Mouse (Mus musculus) kidney, embryonic 15.5 days (tissue): ENCODE measurements around the gene Hsd3b7. TPM values are rescaled to one million over a fixed set of nuclear protein-coding genes. Genes with fewer than 3 reads are reported as not detected.
"Not testable (repeated sequence)": the region's sequence is repeated elsewhere in the genome, so short reads cannot be mapped to it uniquely, and the experiment has no call there.

Experiments used
- ATAC-seq: fragments of 200-750 bp; cut with Nextera tagmentation; replicated peaks from 2 replicates; pipeline ENCODE4 v1.8.0; 2017; ENCODE audit warnings: moderate TSS enrichment; ENCODE audit not compliant: low FRiP score
- H3K27ac ChIP-seq: fragments of 300-500 bp; sonication (generic); 2 replicates; pipeline ENCODE4 v1.5.1; 2015; ENCODE audit warnings: mild to moderate bottlenecking, inconsistent platforms
- H3K27me3 ChIP-seq: fragments of 300-500 bp; sonication (generic); 2 replicates; pipeline ENCODE4 v1.6.1; 2015; ENCODE audit warnings: inconsistent platforms
- H3K36me3 ChIP-seq: fragments of 300-500 bp; sonication (generic); 2 replicates; pipeline ENCODE4 v1.6.1; 2015; ENCODE audit warnings: inconsistent platforms
- H3K4me1 ChIP-seq: fragments of 300-500 bp; sonication (generic); 2 replicates; pipeline ENCODE4 v1.6.1; 2015; ENCODE audit warnings: inconsistent platforms
- H3K4me2 ChIP-seq: fragments of 300-500 bp; sonication (generic); 2 replicates; pipeline ENCODE4 v1.6.1; 2015; ENCODE audit warnings: moderate library complexity, mild to moderate bottlenecking, inconsistent platforms
- H3K4me3 ChIP-seq: fragments of 300-500 bp; sonication (generic); replicated peaks from 2 replicates; pipeline ENCODE4 v1.5.1; 2015; ENCODE audit warnings: mild to moderate bottlenecking, inconsistent platforms
- H3K9ac ChIP-seq: fragments of 300-500 bp; sonication (generic); 2 replicates; pipeline ENCODE4 v1.6.1; 2015; ENCODE audit warnings: mild to moderate bottlenecking, inconsistent platforms
- H3K9me3 ChIP-seq: fragments of 300-500 bp; sonication (generic); replicated peaks from 2 replicates; pipeline ENCODE4 v1.6.1; 2016; ENCODE audit warnings: inconsistent platforms
- WGBS: fragments of 180-500 bp; shearing (Covaris S2); methylation state at CpG from one replicate; pipeline ENCODE4 v1.1.7; 2015; ENCODE audit warnings: mixed read lengths; 5-methylcytosine and 5-hydroxymethylcytosine counted together
- polyA plus RNA-seq: library from polyadenylated mRNA; unstranded; fragments of >200 nt; fragmentation: Nextera tagmentation; extraction: Ambion mirVana; gene quantifications from 2 replicates; pipeline ENCODE4 v1.2.1, GENCODE M21; 2015

The Hsd3b7 gene
- polyA plus RNA-seq, 1 experiment from 2014 or later = 27.6 TPM

- Histone ChIP-seq H3K27me3 (no peaks in the 10 kb centered on the region), H3K27ac (peak overlapping the region; percentile 98), H3K4me3 (peak overlapping the region; percentile 81; the same call in 1 of the 2 replicates), H3K9me3 (no peaks in the 10 kb centered on the region), H3K9ac (no peak overlapping the region), H3K4me2 (peak overlapping the region; percentile 94), H3K36me3 (peaks cover 51% of the 10 kb centered on the region), H3K4me1 (peaks cover 29% of the 10 kb centered on the region)
- 53% methylated on average over 13 of the region's 13 CpGs for WGBS
- ATAC-seq = no peak
Measured at GRCm38 (mm10) chr7:127768346-127768996, 31.9 kb upstream of the Hsd3b7 start.

GRCm38 (mm10) chr7:127768997-127769593 is 31.3 kb upstream of the Hsd3b7 start:
- Histone ChIP-seq H3K36me3 (peaks cover 45% of the 10 kb centered on the region), H3K4me2 (peak overlapping the region; percentile 94), H3K27ac (peak overlapping the region; percentile 98), H3K4me3 (peak overlapping the region; percentile 81), H3K9ac (peak overlapping the region; percentile 91), H3K27me3 (no peaks in the 10 kb centered on the region), H3K9me3 (no peaks in the 10 kb centered on the region), H3K4me1 (peaks cover 32% of the 10 kb centered on the region)
- peak; percentile 90 for ATAC-seq
- under 1% methylated on average over 16 of the region's 16 CpGs for WGBS

- peak; percentile 86 for ATAC-seq
- Histone ChIP-seq H3K4me1 (peaks cover 33% of the 10 kb centered on the region), H3K4me3 (peak within 1 kb of the TSS; percentile 81), H3K9ac (peak within 1 kb of the TSS; percentile 91), H3K36me3 (peaks cover 42% of the 10 kb centered on the region), H3K4me2 (peak within 1 kb of the TSS; percentile 94), H3K27ac (peak within 1 kb of the TSS; percentile 98), H3K9me3 (no peaks in the 10 kb centered on the region), H3K27me3 (no peaks in the 10 kb centered on the region)
- under 1% methylated on average over 24 of the region's 24 CpGs for WGBS
Measured at GRCm38 (mm10) chr7:127769651-127770038, 30.8 kb upstream of the Hsd3b7 start, which contains the start of gene Orai3. Gene Orai3, plus strand, starts transcription at chr7:127769815.

- peak overlapping the region; percentile 98 for H3K27ac ChIP-seq
- ATAC-seq = peak; percentile 19
- WGBS = 2% methylated on average over 27 of the region's 27 CpGs
- peak overlapping the region; percentile 94 for H3K4me2 ChIP-seq
- no peaks in the 10 kb centered on the region for H3K9me3 ChIP-seq
- H3K4me3 ChIP-seq = peak overlapping the region; percentile 81
- H3K36me3 ChIP-seq = peaks cover 37% of the 10 kb centered on the region
- peak overlapping the region; percentile 91 for H3K9ac ChIP-seq
- no peaks in the 10 kb centered on the region for H3K27me3 ChIP-seq
- peaks cover 33% of the 10 kb centered on the region for H3K4me1 ChIP-seq
Measured at GRCm38 (mm10) chr7:127770039-127770905, 30.1 kb upstream of the Hsd3b7 start.

- ATAC-seq = no peak
- Histone ChIP-seq H3K9ac (0 out of 2 replicates have a peak overlapping the region, but pooled peaks have one; percentile 91), H3K4me2 (peak overlapping the region; percentile 94), H3K36me3 (peaks cover 27% of the 10 kb centered on the region), H3K27ac (no peak overlapping the region), H3K4me1 (peaks cover 40% of the 10 kb centered on the region), H3K4me3 (peak overlapping the region; percentile 81), H3K27me3 (no peaks in the 10 kb centered on the region), H3K9me3 (no peaks in the 10 kb centered on the region)
- 69% methylated on average over 5 of the region's 5 CpGs for WGBS
Measured at GRCm38 (mm10) chr7:127771262-127771661, 29.1 kb upstream of the Hsd3b7 start.

GRCm38 (mm10) chr7:127772080-127772479 is 28.3 kb upstream of the Hsd3b7 start:
- Histone ChIP-seq H3K27ac (no peak overlapping the region), H3K4me2 (no peak overlapping the region), H3K9me3 (no peaks in the 10 kb centered on the region), H3K4me1 (peaks cover 40% of the 10 kb centered on the region), H3K27me3 (no peaks in the 10 kb centered on the region), H3K36me3 (peaks cover 19% of the 10 kb centered on the region), H3K9ac (no peak overlapping the region), H3K4me3 (no peak overlapping the region)
- 69% methylated on average over 3 of the region's 3 CpGs for WGBS
- ATAC-seq = no peak

- H3K4me1 ChIP-seq = peaks cover 40% of the 10 kb centered on the region
- WGBS = 95% methylated on average over 1 of the region's 1 CpGs
- no peaks in the 10 kb centered on the region for H3K27me3 ChIP-seq
- H3K4me2 ChIP-seq = no peak overlapping the region
- H3K27ac ChIP-seq = no peak overlapping the region
- no peak overlapping the region for H3K4me3 ChIP-seq
- peaks cover 14% of the 10 kb centered on the region for H3K36me3 ChIP-seq
- no peaks in the 10 kb centered on the region for H3K9me3 ChIP-seq
- ATAC-seq = no peak
- no peak overlapping the region for H3K9ac ChIP-seq
Measured at GRCm38 (mm10) chr7:127772557-127772956, 27.8 kb upstream of the Hsd3b7 start.

- H3K4me1 ChIP-seq = peaks cover 40% of the 10 kb centered on the region
- ATAC-seq = no peak
- no peak overlapping the region for H3K9ac ChIP-seq
- 39% methylated on average over 9 of the region's 9 CpGs for WGBS
- H3K27me3 ChIP-seq = no peaks in the 10 kb centered on the region
- H3K4me2 ChIP-seq = no peak overlapping the region
- peaks cover 10% of the 10 kb centered on the region for H3K36me3 ChIP-seq
- no peaks in the 10 kb centered on the region for H3K9me3 ChIP-seq
- no peak overlapping the region for H3K4me3 ChIP-seq
- H3K27ac ChIP-seq = no peak overlapping the region
Measured at GRCm38 (mm10) chr7:127773664-127774384, 26.6 kb upstream of the Hsd3b7 start.

- Histone ChIP-seq H3K4me2 (peak overlapping the region; percentile 68), H3K36me3 (peaks cover 30% of the 10 kb centered on the region), H3K4me1 (peaks cover 31% of the 10 kb centered on the region), H3K4me3 (peak overlapping the region; percentile 90), H3K9ac (peak overlapping the region; percentile 88), H3K27ac (peak overlapping the region; percentile 99)
- H3K27me3 ChIP-seq, H3K9me3 ChIP-seq, ATAC-seq: not testable (repeated sequence)
- WGBS = 77% methylated on average over 7 of the region's 7 CpGs
Measured at GRCm38 (mm10) chr7:127775837-127776236, 24.6 kb upstream of the Hsd3b7 start.

- Histone ChIP-seq H3K27me3 (no peaks in the 10 kb centered on the region), H3K4me3 (peak within 1 kb of the TSS; percentile 90), H3K4me1 (peaks cover 25% of the 10 kb centered on the region), H3K9me3 (no peaks in the 10 kb centered on the region), H3K36me3 (peaks cover 36% of the 10 kb centered on the region), H3K27ac (peak within 1 kb of the TSS; percentile 99), H3K4me2 (peak within 1 kb of the TSS; percentile 68), H3K9ac (peak within 1 kb of the TSS; percentile 88)
- under 1% methylated on average over 23 of the region's 23 CpGs for WGBS
- ATAC-seq = peak; percentile 45
Measured at GRCm38 (mm10) chr7:127776426-127776825, 24.0 kb upstream of the Hsd3b7 start, which contains the start of gene Setd1a. Gene Setd1a, plus strand, starts transcription at chr7:127776670.

GRCm38 (mm10) chr7:127776878-127777473 is 23.4 kb upstream of the Hsd3b7 start:
- peak; percentile 90 for ATAC-seq
- peak overlapping the region; percentile 99 for H3K27ac ChIP-seq
- H3K9ac ChIP-seq = peak overlapping the region; percentile 88
- H3K4me1 ChIP-seq = peaks cover 23% of the 10 kb centered on the region
- H3K27me3 ChIP-seq = no peaks in the 10 kb centered on the region
- under 1% methylated on average over 61 of the region's 70 CpGs for WGBS
- no peaks in the 10 kb centered on the region for H3K9me3 ChIP-seq
- peaks cover 41% of the 10 kb centered on the region for H3K36me3 ChIP-seq
- H3K4me3 ChIP-seq = peak overlapping the region; percentile 90
- peak overlapping the region; percentile 68 for H3K4me2 ChIP-seq
